Mouse (Mus musculus) granulocyte monocyte progenitor cell, adult 5-6 weeks (primary cell): ENCODE measurements around the gene Ppp1r15a. TPM values are rescaled to one million over a fixed set of nuclear protein-coding genes. Genes with fewer than 3 reads are reported as not detected.
A peak's percentile ranks its signal among the peaks of the same experiment; 100 is the strongest.
"Not testable (repeated sequence)": the region's sequence is repeated elsewhere in the genome, so short reads cannot be mapped to it uniquely, and the experiment has no call there.

ENCODE experiments used
- ATAC-seq: replicated peaks from 2 replicates; pipeline ENCODE4 v1.8.0; 2016; ENCODE audit warnings: mild to moderate bottlenecking, moderate TSS enrichment, inconsistent platforms; ENCODE audit not compliant: poor library complexity, severe bottlenecking
- total RNA-seq, 2 experiments: library from RNA; stranded (forward) in 1 of 2; stranded (reverse) in 1 of 2; fragments of 200-712, 200-1000 nt in 1 of 2; fragments of >200 nt in 1 of 2; fragmentation: Nextera tagmentation in 1 of 2; gene quantifications; 2 replicates each; pipeline ENCODE4 v1.2.3; 2014 to 2017

Ppp1r15a gene
- total RNA-seq, 2 experiments from 2014 or later, result 8.3 to 54.9 TPM

DNA sequence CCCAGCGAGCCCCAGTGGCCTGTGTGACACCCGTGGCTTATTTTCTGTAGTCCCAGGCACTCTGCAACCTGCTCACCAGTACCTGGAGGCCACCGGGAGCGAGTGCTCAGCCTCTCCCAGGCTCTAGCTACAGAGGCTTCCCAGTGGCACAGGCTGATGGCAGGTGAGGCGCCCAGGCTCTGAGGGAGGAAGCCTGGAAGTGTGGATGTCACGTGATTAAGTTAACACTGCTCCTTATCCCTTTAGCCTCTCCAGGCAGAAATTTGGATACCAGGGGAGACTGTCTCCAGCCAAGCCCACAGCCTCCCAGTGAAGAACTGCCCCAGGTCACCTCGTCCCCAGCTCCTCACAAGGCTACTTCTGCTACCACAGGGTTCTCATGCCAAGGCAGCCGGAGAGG lies 27.5 kb upstream of the Ppp1r15a start:
- ATAC-seq, result no peak

DNA sequence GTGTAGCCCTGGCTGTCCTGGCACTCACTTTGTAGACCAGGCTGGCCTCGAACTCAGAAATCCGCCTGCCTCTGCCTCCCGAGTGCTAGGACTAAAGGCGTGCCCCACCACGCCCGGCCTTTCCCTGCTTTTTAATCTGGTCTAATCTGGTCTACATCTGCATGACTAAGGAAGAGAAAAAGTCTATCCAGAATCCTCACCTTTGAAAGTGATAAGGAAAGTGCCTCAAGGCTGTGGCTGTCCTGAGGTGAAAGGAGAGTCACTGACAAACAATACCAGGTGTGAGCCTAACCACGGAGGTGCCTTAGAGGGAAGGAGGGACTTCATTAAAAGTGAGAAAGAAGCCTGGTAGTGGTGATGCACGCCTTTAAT lies 25.4 kb upstream of the Ppp1r15a start:
- ATAC-seq, result no peak

GRCm38 (mm10) chr7:45550821-45551511 lies 24.9 kb upstream of the Ppp1r15a start:
- no peak for ATAC-seq

GRCm38 (mm10) chr7:45549641-45550436 lies 23.8 kb upstream of the Ppp1r15a start:
- ATAC-seq, result no peak

GRCm38 (mm10) chr7:45544525-45544924 lies 18.5 kb upstream of the Ppp1r15a start:
- no peak for ATAC-seq

DNA sequence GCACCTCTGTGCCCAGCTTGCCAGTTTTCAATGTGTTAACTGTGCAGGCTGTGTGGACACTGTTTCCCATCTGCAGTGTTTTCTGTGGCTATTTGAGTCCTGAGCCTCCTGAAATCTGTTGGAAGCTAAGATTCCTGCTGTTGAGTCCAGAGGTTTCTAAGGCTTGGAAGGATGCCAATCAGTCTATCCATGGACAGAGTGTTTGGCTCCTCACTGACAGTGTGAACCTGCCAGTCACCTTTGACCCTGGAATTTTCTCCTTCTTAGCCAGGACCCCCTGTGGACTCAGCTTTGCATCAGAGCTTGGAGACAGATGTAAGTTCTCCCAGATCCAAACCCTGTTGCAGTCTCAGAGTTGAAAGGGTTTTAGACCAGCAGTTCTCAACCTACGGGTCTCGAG lies 14.1 kb upstream of the Ppp1r15a start:
- no peak for ATAC-seq

GRCm38 (mm10) chr7:45539095-45539494 lies 13.0 kb upstream of the Ppp1r15a start:
- no peak for ATAC-seq

DNA sequence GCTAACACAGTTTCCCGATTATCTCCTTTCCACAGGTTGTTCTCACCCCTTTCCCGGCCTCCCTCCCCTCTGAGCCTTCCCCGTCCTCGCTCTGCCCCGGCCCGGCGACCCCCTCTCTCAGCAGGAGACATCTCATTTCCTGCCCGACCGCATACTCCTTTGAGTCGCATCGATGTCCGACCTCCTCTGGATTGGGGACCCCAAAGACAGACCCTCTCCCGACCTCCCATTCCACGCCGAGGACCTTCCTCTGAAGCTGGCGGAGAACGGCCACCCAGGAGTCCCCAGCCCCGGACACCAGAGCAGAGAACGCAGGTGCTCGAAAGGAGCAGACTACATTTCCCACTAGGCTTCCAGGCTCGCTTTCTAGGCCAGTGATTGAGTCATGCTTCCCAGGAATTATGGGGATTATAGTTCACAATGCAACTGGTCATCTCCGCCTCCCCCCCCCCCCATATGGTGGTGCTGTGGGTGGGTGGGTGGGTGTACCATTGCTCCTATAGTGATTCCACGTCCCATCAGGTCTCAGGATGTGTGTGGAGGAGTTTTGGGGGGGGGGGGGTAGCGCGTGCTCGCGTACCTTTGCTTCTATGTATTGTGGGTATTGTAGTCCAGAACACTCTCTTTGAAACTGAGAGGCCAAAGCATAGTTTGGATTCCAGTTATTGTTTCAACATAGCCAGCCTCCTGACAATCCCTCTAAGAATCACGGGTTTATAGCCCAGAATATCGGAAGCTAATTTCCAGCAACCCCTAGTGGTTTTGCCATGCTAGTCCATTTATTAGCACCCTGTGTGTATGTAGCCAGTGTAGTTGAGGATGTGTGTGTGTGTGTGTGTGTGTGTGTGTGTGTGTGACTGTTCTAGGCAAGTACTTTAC lies 12.3 kb upstream of the Ppp1r15a start:
- peak; percentile 86 for ATAC-seq

DNA sequence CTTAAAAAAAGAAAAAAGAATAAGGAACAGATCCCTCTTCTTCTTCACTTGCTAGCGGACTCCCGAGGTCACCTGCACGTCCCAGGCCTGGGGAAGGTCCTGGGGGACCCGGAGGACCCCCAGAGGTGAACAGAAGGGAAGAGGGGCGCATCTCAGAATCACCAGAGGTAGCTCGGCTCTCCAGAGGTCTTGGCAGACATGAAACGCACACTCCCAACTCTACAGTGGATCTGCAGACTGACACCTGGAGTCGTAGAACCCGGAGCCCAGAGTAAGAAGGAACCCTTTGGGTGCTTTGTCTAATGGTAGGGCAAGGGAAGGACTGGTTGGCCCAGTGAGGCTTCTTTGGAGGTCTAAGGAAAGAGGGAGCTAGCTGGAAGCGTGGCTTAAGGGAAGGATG lies 11.5 kb upstream of the Ppp1r15a start:
- no peak for ATAC-seq

- no peak for ATAC-seq
Observed at GRCm38 (mm10) chr7:45535676-45536075, 9.6 kb upstream of the Ppp1r15a start.

- no peak for ATAC-seq
Observed at GRCm38 (mm10) chr7:45530643-45531042, 4.6 kb upstream of the Ppp1r15a start.

DNA sequence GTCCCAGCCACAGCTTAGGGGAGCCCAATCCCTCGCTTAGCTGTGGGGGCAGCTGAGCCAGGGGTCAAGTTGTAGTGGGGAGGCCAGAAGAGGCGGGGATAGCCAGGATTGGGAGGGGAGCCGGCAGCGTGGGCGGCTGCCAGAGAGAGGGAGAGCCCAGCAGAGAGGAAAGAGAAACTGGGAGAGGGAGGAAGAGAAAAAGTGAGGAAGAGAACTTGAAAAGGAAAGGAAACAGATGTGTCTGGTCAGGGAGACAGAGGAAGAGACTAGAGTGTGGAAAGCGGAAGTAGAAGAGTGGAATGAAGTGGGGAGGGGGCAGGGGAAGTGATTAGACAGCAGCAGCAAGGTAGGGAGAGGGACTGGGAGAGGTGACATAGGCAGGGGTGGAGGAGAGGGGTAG lies 3.4 kb upstream of the Ppp1r15a start:
- ATAC-seq, result peak; percentile 44

DNA sequence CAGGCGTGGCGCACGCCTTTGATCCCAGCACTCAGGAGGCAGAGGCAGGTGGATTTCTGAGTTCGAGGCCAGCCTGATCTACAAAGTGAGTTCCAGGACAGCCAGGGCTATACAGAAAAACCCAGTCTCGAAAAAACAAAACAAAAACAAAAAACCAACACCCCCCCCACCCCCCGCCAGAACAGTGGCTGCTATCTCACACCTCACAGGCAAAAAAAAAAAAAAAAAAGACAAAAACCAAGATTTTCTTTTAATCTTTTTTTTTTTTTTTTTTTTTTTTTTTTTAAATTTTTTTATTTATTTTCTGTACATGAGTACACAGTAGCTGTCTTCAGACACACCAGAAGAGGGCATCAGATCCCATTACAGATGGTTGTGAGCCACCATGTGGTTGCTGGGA lies 1.1 kb upstream of the Ppp1r15a start:
- not testable (repeated sequence) for ATAC-seq

GRCm38 (mm10) chr7:45526474-45527120 lies 529 bp upstream of the Ppp1r15a start:
- no peak for ATAC-seq

GRCm38 (mm10) chr7:45524841-45525621 lies 1.0 kb downstream of the Ppp1r15a start:
- ATAC-seq, result peak; percentile 11

- no peak for ATAC-seq
Observed at GRCm38 (mm10) chr7:45523678-45524170, 2.3 kb downstream of the Ppp1r15a start.

DNA sequence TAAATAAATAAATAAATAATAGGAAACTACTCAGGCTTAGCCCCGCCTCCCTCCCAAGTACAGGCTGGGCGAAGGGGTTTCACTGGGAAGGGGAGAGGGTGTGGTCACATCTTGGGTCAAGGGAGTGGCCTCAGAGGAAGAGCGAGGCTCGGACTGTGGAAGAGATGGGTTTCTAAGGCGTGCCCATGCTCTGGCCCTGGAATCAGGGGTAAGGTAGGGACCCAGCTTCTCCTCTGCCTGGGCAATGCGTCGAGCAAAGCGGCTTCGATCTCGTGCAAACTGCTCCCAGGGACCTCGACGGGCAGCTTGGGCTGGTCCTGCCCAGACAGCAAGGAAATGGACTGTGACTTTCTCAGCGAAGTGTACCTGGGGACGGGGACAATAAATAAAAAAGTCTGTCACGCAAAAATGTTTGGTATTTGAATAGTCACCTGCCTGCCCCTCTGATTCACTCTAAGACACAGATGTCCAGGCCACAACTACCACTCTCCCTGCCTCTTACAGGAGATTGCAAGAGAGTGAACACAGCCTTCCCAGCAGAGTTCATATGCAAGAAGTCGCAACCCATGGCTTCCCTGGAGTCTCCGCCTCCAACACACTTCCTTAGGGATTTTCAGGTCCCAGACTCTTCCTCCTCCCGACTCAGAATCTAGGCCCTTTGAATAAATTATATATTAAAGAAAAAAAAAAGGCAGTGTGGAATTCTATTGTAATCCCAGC lies 3.0 kb downstream of the Ppp1r15a start:
- ATAC-seq, result no peak

GRCm38 (mm10) chr7:45522194-45522752 lies 3.8 kb downstream of the Ppp1r15a start:
- no peak for ATAC-seq
